Mouse (Mus musculus) forebrain, embryonic 15.5 days (tissue): Measurements from ENCODE around the gene Cemip. TPM values are rescaled to one million over a fixed set of nuclear protein-coding genes. Genes with fewer than 3 reads are reported as not detected.

Experiments
- ATAC-seq: fragments of 200-750 bp; cut with Nextera tagmentation; replicated peaks from 2 replicates; pipeline ENCODE4 v1.8.0; 2017; ENCODE audit warnings: mild to moderate bottlenecking, moderate TSS enrichment, moderate library complexity
- H3K27ac ChIP-seq: fragments of 300-500 bp; sonication (generic); replicated peaks from 2 replicates; pipeline ENCODE4 v1.5.1; 2015; ENCODE audit warnings: mild to moderate bottlenecking, inconsistent platforms
- H3K27me3 ChIP-seq: fragments of 300-500 bp; sonication (generic); 2 replicates; pipeline ENCODE4 v1.6.1; 2015; ENCODE audit warnings: inconsistent platforms
- H3K36me3 ChIP-seq: fragments of 300-500 bp; sonication (generic); 2 replicates; pipeline ENCODE4 v1.6.1; 2015; ENCODE audit warnings: mild to moderate bottlenecking, inconsistent platforms
- H3K4me1 ChIP-seq: fragments of 300-500 bp; sonication (generic); 2 replicates; pipeline ENCODE4 v1.6.1; 2015; ENCODE audit warnings: inconsistent platforms
- H3K4me2 ChIP-seq: fragments of 300-500 bp; sonication (generic); replicated peaks from 2 replicates; pipeline ENCODE4 v1.6.1; 2015; ENCODE audit warnings: mild to moderate bottlenecking, inconsistent platforms
- H3K4me3 ChIP-seq: fragments of 300-500 bp; sonication (generic); 2 replicates; pipeline ENCODE4 v1.5.1; 2015; ENCODE audit warnings: mild to moderate bottlenecking, inconsistent platforms
- H3K9ac ChIP-seq: fragments of 300-500 bp; sonication (generic); replicated peaks from 2 replicates; pipeline ENCODE4 v1.6.1; 2015; ENCODE audit warnings: mild to moderate bottlenecking, inconsistent platforms
- H3K9me3 ChIP-seq: fragments of 300-500 bp; sonication (generic); 2 replicates; pipeline ENCODE4 v1.6.1; 2016; ENCODE audit warnings: inconsistent platforms
- WGBS: fragments of 180-500 bp; shearing (Covaris S2); methylation state at CpG from one replicate; pipeline ENCODE4 v1.1.7; 2015; ENCODE audit warnings: mixed read lengths; 5-methylcytosine and 5-hydroxymethylcytosine counted together
- polyA plus RNA-seq: library from polyadenylated mRNA; unstranded; fragments of >200 nt; fragmentation: Nextera tagmentation; extraction: Ambion mirVana; gene quantifications from 2 replicates; pipeline ENCODE4 v1.2.1, GENCODE M21; 2015

Cemip gene
- polyA plus RNA-seq, 1 experiment from 2014 or later = 0.70 TPM

DNA sequence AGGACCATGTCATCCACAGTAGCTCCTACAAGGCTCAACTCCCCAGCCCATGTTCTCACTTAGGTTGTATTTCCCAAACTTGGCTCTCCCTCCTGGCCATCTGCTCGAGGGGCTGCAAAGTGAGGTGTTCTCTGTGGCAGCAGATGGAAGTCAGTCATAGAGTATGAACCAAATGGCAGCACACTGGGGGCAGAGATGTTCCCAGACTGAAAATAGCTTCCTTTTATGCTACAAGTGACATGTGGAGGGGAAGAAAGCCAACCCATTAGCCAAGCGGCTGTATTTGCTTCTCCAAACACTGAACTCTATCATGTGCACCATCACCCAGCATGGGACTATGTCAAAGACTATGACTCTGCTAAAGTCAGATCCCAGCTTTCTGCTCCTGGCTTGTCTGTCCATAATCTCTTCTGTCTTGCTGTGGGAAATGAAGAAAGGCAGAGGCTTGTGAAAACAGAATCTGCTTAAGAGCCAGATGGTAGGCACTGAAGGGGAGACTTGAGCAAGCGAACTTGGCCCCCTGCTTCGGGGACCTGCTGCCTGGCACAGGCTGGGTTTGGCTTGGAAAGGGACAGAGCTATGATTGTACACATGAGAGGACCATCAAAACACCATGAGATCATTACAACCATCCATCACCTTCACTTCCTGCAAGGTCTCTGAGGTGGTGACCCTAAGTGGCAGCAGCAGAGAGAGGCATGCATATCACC, 41.6 kb downstream of the Cemip start:
- Histone ChIP-seq H3K27me3 (no peaks in the 10 kb centered on the region), H3K9me3 (no peaks in the 10 kb centered on the region), H3K4me1 (0 out of 2 replicates have a peak, but pooled peaks cover 2% of the 10 kb centered on the region), H3K27ac (no peak overlapping the region), H3K9ac (no peak overlapping the region), H3K4me2 (no peak overlapping the region), H3K36me3 (no peaks in the 10 kb centered on the region), H3K4me3 (no peak overlapping the region)
- peak; percentile 57; the same call in 1 of the 2 replicates for ATAC-seq
- whole genome bisulfite sequencing = 64% methylated on average over 4 of the region's 4 CpGs

DNA sequence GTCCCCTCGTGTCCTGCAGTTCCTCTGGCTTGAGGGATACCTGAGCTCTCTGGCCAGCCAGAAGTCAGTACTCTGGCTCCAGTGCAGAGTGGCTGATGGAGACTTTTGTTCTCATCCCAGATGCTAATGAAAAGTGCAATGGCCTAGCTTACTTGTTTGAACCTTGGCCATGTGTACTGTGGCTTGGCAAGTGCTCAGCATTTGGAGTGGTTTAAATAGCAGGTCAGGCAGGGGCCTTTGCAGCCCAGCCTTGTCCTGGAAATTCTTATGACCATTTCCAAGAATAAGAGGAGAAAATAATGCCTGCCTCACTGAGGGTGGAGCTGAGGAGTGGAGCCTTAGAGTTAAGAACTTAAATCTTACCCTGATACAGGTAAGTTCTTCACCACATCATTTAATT, 43.6 kb downstream of the Cemip start:
- Histone ChIP-seq H3K36me3 (no peaks in the 10 kb centered on the region), H3K4me2 (no peak overlapping the region), H3K4me1 (0 out of 2 replicates have a peak, but pooled peaks cover 2% of the 10 kb centered on the region), H3K9ac (no peak overlapping the region), H3K9me3 (no peaks in the 10 kb centered on the region), H3K27ac (no peak overlapping the region), H3K4me3 (no peak overlapping the region), H3K27me3 (no peaks in the 10 kb centered on the region)
- WGBS = 80% methylated on average over 1 of the region's 1 CpGs
- ATAC-seq = no peak

DNA sequence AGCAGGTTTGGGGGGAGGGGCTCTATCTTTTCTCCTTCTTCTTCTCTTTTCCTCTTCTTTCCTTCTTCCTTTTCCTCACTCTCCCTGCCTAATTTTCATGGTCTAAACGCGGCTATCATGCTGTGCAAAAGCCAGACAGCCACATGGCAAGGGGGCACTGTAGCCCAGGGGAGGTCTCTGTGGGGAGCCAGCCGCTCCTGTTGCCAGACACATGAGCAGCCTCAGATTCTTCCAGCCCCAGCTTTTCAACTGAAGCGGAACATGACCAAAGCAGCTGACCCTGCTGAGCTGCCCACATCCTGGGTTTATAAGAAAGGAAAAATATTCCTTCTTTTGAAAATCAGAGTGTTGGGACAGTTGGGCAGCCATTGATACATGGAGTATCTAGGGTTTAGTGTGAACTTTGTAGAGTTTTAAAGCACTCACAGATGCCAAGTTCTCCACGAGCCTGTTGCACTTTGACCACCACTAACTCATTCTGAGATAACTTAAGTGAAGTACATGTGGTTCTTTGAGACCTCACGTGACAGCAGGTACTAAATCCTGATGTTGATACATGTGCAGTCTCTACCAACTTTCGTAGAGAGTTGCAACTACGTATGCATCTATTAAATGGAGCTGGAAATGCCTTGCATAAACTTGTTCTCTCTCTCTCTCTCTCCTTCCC, 46.3 kb downstream of the Cemip start:
- Histone ChIP-seq H3K9me3 (no peaks in the 10 kb centered on the region), H3K4me1 (0 out of 2 replicates have a peak, but pooled peaks cover 2% of the 10 kb centered on the region), H3K4me3 (no peak overlapping the region), H3K9ac (no peak overlapping the region), H3K4me2 (no peak overlapping the region), H3K36me3 (no peaks in the 10 kb centered on the region), H3K27me3 (no peaks in the 10 kb centered on the region), H3K27ac (no peak overlapping the region)
- 75% methylated on average over 8 of the region's 8 CpGs for WGBS
- no peak for ATAC-seq

DNA sequence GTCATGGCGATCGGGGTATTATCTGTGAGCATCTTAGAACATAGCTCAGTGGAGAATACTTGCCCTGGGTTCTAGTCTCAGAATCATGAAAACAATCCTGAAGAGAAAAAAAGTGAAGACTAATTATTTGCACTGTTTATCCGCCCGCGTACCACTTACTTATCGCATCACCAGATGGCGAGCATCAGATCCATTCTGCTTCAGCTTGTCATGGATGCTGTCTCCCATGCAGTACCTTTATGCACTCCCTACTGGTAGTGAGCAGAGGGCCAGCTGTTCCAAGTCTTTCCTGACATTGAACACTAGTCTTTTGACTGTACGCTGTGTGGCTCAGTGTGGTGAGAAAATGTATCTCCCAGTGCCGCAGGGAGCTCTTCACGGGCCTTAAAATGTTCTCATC, 47.7 kb downstream of the Cemip start:
- no peaks in the 10 kb centered on the region for H3K27me3 ChIP-seq
- H3K4me3 ChIP-seq = no peak overlapping the region
- WGBS = 91% methylated on average over 10 of the region's 10 CpGs

DNA sequence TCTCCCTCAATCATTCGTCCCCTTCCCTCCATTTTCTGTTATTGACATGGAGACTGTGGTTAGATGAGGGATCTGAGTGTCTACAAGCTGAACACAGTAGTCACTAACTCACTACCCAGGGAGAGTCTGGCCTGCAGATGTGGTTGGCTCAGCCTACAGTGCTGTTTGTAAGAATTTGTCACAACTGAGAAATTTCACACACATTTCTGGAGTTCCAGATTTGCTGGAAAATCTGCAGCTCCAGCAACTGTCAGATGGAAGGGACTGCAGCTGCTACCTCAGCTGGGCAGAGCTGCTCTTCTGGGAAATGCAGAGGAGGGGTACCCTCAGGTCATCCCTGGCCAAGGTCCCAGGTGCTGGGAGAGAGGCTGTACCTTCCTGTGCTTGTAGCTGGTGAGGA, 53.5 kb downstream of the Cemip start:
- 96% methylated on average over 1 of the region's 1 CpGs for WGBS
- Histone ChIP-seq H3K4me3 (no peak overlapping the region), H3K27ac (no peak overlapping the region), H3K9me3 (no peaks in the 10 kb centered on the region), H3K4me2 (no peak overlapping the region), H3K9ac (no peak overlapping the region), H3K4me1 (peaks cover 8% of the 10 kb centered on the region), H3K27me3 (no peaks in the 10 kb centered on the region), H3K36me3 (no peaks in the 10 kb centered on the region)
- ATAC-seq = no peak

More for the DNA sequence above, 47.7 kb downstream of the Cemip start:
- H3K27ac ChIP-seq = no peak overlapping the region
- no peaks in the 10 kb centered on the region for H3K36me3 ChIP-seq
- H3K9ac ChIP-seq = no peak overlapping the region
- H3K4me1 ChIP-seq = no peaks in the 10 kb centered on the region
- no peaks in the 10 kb centered on the region for H3K9me3 ChIP-seq
- no peak for ATAC-seq
- H3K4me2 ChIP-seq = no peak overlapping the region

DNA sequence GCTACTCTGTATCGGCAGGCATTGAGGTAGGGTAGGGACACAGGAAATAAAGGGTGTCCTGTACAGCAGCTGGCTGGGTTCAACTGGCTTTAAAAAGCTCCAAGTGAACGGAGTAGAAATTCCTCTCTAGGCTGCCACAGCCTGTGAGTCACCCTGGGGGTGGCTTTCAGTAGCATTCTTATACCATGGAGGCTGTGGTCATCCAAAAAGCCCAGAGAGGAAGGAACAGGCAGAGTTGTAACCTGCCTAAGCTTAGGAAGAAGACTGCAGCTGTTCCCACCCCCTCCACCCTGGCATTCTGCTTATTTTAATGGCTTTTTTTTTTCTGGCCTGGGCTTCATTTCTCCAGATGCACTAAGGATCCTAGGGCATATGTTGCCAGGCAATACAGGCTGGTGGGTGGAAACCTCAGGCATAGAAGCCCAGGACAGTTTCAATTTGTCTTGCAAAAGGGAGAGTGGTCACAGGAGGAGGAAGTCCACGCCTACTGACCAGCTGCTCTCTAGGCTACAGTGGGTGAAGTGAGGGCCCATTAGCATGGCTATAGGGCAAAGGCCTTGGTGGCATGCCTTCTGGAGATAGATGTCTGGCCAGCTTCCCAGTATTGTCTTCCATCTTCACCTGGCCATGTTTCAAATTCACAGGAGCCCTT, 57.1 kb downstream of the Cemip start:
- no peak overlapping the region for H3K4me2 ChIP-seq
- H3K36me3 ChIP-seq = no peaks in the 10 kb centered on the region
- WGBS = 66% methylated on average over 3 of the region's 3 CpGs
- peaks cover 17% of the 10 kb centered on the region for H3K4me1 ChIP-seq
- H3K27me3 ChIP-seq = no peaks in the 10 kb centered on the region
- H3K9ac ChIP-seq = no peak overlapping the region
- ATAC-seq = no peak
- no peak overlapping the region for H3K4me3 ChIP-seq
- no peaks in the 10 kb centered on the region for H3K9me3 ChIP-seq
- H3K27ac ChIP-seq = no peak overlapping the region

DNA sequence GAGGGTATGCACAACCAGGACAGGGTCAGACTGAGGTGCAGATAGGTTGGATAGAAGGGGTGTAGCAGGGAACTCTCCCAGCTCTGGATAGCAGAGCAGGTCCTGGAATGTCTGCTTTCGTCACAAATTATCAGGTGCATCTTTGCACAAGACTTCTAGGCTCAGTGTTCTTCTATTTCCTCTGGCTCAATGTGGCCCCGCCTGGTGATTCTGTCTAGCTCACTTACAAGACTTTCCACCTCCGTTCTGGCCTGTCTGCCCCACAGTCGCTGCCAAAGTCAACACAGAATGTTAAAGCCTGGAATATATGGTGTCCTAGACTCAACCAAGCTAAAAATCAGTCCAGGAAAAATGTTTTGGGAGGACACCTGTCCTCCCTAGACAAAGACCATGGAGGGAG, 57.9 kb downstream of the Cemip start:
- Histone ChIP-seq H3K27ac (no peak overlapping the region), H3K4me3 (no peak overlapping the region), H3K4me2 (no peak overlapping the region), H3K27me3 (no peaks in the 10 kb centered on the region), H3K9me3 (no peaks in the 10 kb centered on the region), H3K4me1 (peaks cover 17% of the 10 kb centered on the region), H3K36me3 (no peaks in the 10 kb centered on the region), H3K9ac (no peak overlapping the region)
- WGBS = 89% methylated on average over 4 of the region's 4 CpGs
- ATAC-seq = no peak

DNA sequence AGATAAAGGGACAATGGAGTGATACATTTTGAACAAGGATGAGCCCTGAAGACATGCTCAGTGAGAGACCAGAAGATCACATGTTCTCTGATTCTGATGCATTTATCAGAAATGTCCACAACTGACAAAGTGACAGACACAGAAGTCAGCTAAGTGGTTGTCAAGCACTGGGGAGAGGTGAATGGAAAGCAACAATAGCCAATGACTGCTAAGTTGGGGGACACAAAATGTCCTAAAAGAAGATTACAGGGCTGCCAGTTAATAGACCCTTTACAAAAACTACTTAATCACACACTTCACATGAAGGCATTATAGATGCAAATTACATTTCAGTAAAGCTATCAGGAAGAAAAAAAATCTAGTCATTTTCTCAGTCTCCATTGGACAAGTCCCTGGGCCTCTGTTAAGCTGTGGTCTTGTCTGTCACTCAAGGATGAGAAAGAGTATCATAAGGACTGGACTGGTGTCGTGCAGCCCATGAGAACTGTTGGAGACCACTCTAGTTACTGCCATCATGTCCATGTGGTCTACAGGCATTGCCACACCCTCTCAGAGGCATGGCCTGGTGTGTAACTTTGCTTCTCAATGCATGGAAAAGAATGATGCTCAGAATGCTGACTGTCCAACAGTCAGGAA, 59.2 kb downstream of the Cemip start:
- peak; percentile 49; the same call in 1 of the 2 replicates for ATAC-seq
- 61% methylated on average over 1 of the region's 1 CpGs for WGBS
- H3K4me3 ChIP-seq = no peak overlapping the region

DNA sequence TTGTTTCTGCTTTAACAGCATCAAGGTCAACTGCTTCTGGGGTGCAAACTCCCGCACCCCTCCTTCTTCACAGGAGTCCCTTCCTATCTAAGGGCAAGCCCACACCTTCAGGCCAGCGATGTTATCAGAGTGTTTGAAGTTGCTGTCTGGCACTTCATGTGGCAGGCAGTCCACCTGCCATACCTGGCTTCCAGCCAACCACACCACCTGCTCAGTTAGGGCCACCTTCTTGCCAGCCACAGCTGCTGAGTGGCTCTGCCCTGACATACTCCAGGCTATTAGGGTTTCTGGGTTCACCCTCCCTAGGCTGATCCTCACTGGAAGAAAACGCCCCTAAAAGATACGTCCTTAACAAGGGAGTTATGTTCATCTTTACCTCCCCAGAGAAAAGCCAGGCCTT, 60.2 kb downstream of the Cemip start:
- peak; percentile 41; the same call in 1 of the 2 replicates for ATAC-seq
- no peak overlapping the region for H3K9ac ChIP-seq
- no peaks in the 10 kb centered on the region for H3K9me3 ChIP-seq
- H3K4me3 ChIP-seq = no peak overlapping the region
- H3K27me3 ChIP-seq = no peaks in the 10 kb centered on the region
- peaks cover 17% of the 10 kb centered on the region for H3K4me1 ChIP-seq
- no peaks in the 10 kb centered on the region for H3K36me3 ChIP-seq
- 71% methylated on average over 4 of the region's 4 CpGs for WGBS
- H3K4me2 ChIP-seq = no peak overlapping the region
- no peak overlapping the region for H3K27ac ChIP-seq

More for the DNA sequence above, 59.2 kb downstream of the Cemip start:
- Histone ChIP-seq H3K4me1 (peaks cover 17% of the 10 kb centered on the region), H3K27ac (no peak overlapping the region), H3K9me3 (no peaks in the 10 kb centered on the region), H3K36me3 (no peaks in the 10 kb centered on the region), H3K27me3 (no peaks in the 10 kb centered on the region), H3K4me2 (no peak overlapping the region), H3K9ac (no peak overlapping the region)

DNA sequence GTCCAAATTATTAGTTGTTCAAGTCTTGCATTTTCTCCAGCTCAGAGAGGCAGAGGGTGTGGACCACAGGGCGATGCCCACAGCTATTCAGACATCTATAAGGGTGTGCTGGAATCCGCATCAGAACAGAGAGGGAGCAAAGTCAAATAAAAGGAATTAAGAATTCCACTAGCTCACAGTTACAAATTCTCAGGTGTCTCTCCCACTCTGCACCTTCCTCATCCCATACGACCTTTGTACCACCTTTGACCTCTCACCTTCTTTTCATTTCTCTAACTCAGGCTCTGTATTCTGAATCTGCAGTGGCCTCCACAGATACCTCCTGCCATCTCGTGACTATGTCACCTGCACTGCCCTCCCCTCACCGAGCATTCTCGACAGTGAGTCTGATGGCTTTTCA, 62.8 kb downstream of the Cemip start:
- Histone ChIP-seq H3K9me3 (no peaks in the 10 kb centered on the region), H3K4me2 (no peak overlapping the region), H3K27ac (no peak overlapping the region), H3K9ac (no peak overlapping the region), H3K27me3 (no peaks in the 10 kb centered on the region), H3K4me1 (peaks cover 9% of the 10 kb centered on the region), H3K4me3 (no peak overlapping the region), H3K36me3 (no peaks in the 10 kb centered on the region)
- ATAC-seq = no peak
- 79% methylated on average over 6 of the region's 6 CpGs for WGBS

DNA sequence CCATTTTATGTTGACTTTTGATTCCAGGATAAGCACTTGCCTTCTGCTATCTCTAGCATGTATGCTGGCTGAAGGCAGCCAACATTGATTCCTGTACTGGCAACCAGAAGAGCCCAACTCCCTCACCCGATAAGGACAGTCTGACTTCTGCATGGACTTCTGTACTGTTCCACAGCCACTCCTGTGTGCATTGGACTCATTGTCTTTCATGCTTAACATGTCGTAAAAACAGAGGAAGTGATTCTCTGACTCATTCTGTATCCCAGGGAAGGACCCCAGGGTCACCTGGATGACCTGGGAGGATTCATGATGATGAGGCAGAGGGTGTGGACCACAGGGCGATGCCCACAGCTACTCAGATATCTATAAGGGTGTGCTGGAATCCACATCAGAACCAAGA, 63.8 kb downstream of the Cemip start:
- Histone ChIP-seq H3K9ac (no peak overlapping the region), H3K27ac (no peak overlapping the region), H3K4me2 (no peak overlapping the region), H3K36me3 (no peaks in the 10 kb centered on the region), H3K27me3 (no peaks in the 10 kb centered on the region), H3K4me3 (no peak overlapping the region), H3K4me1 (peaks cover 9% of the 10 kb centered on the region), H3K9me3 (no peaks in the 10 kb centered on the region)
- ATAC-seq = no peak
- WGBS = 85% methylated on average over 3 of the region's 3 CpGs

DNA sequence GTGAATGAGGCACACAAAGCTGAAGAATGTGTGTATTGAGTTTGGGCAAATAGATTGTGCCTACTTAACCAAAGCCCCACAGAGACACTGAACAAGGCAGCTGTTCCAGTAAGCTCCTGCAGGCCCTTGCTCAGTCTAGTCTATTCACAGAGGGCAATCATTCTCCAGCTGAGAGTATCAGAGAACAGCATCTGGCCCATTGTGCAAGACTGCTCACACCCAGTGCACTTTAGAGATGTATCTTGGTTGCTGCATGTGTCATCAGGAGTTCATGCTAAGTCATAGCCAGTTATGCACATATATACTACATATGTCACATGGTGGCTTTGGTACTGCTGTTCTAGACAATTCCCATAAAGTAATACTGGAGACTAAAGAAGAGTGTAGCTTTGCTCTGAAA, 66.9 kb downstream of the Cemip start:
- Histone ChIP-seq H3K27ac (no peak overlapping the region), H3K4me1 (peaks cover 8% of the 10 kb centered on the region), H3K27me3 (no peaks in the 10 kb centered on the region)

More for the DNA sequence above, 66.9 kb downstream of the Cemip start:
- Histone ChIP-seq H3K4me2 (no peak overlapping the region), H3K4me3 (no peak overlapping the region), H3K9ac (no peak overlapping the region), H3K36me3 (no peaks in the 10 kb centered on the region), H3K9me3 (no peaks in the 10 kb centered on the region)
- no peak for ATAC-seq
